In the genomic region with DNA sequence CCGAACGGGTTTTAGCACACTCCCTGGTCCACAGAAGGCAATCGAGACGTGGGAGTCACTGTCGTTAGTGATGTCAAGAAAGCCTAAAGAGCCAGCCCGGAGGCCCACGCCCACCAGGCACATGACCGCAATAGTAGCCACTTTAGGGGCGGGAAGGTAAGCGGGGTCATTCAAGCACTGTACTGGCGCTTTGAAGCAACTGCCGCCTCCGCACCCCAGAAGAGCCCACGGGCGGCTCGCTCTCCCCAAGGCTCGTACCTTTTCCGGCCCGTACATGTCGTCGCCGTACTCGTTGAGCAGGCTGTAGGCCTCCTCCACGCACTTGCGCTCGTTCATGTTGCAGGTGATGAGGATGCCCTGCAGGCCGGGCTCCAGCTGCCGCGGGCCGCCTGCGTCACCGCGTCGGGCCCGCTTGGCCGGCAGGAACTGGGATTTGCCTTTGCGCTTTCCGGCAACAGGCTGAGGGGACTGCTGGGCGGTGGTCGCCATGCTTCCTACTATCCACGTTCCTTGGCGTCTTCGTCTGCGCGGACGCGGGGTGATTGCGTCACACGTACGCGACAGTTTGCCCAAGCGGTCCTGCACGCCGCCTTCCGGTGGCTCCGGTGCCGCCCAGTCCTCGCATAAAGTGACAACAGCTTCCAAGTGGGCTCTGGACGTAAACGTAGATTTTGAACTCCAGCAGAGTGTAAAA, we compare ENCODE assay signal across 8 mouse cellular contexts. TPM values are rescaled to one million over a fixed set of nuclear protein-coding genes. Genes with fewer than 3 reads are reported as not detected.
A peak's percentile ranks its signal among the peaks of the same experiment; 100 is the strongest.
DNase-seq lines count a peak whose midpoint lies in the region; ATAC-seq and TF ChIP-seq lines count a peak whose summit lies in the region.

A gene (minus strand): TSS at position 546 of the 694 bp plus-strand sequence.

- peak within 1 kb of the TSS; percentile 59 for H3K27ac ChIP-seq in cortical plate, adult 2 months (ENCODE audit: insufficient read depth, low read length)

- TF ChIP-seq CTCF in cortical plate, adult 2 months (IDR thresholded peaks at IDR 0.05; ENCODE audit: extremely low read depth, insufficient read depth, low read length) = peak; percentile 42; the same call in 1 of the 2 replicates

- no peaks in the 10 kb centered on the region for H3K27me3 ChIP-seq in megakaryocyte, embryonic 14.5 days (replicated peaks)

- H3K36me3 ChIP-seq in megakaryocyte, embryonic 14.5 days (replicated peaks; ENCODE audit: low read length) = peaks cover 38% of the 10 kb centered on the region

- TF ChIP-seq POLR2A in cortical plate, adult 2 months (IDR thresholded peaks at IDR 0.05; ENCODE audit: extremely low read depth, insufficient read depth, low read length) = peak; percentile 77

- peak within 1 kb of the TSS; percentile 91 for H3K4me3 ChIP-seq in cortical plate, adult 2 months (ENCODE audit: insufficient read depth, low read length)
- H3K4me3 ChIP-seq in megakaryocyte, embryonic 14.5 days (replicated peaks) = peak within 1 kb of the TSS; percentile 100

- ATAC-seq in activated CD4-positive, CD25-positive, alpha-beta regulatory T cell, adult 4 months = peak; percentile 91

- DNase-seq in gastrocnemius, adult 8-10 months (ENCODE audit: low spot score in 2 of 2) = peak; percentile 79 to 83
- DNase-seq in hindlimb bud, embryonic 11.5 days (ENCODE audit: extremely low spot score, low read depth, low spot score) = peak; percentile 86
- DNase-seq in left cerebral cortex, adult 8-10 months (ENCODE audit: low spot score in 2 of 2) = peak; percentile 89 to 96
- DNase-seq in right cerebral cortex, postnatal 10 days (ENCODE audit: low spot score in 2 of 2) = peak; percentile 97 to 98
- peak; percentile 94 for DNase-seq in urinary bladder, postnatal 25 days (ENCODE audit: low spot score)

- no peaks in the 10 kb centered on the region; the same call in 1 of the 2 replicates for H3K4me1 ChIP-seq in cortical plate, adult 2 months (ENCODE audit: control insufficient read depth, insufficient read depth, low read length)
- H3K4me1 ChIP-seq in megakaryocyte, embryonic 14.5 days = peaks cover 16% of the 10 kb centered on the region

- H3K9me3 ChIP-seq in megakaryocyte, embryonic 14.5 days = no peaks in the 10 kb centered on the region

RNA-seq across cellular contexts. Expression of the gene that starts here (rescaled TPM):
- 10 to 100 TPM; 46.6 to 48.6 TPM for polyA plus RNA-seq in activated CD4-positive, CD25-positive, alpha-beta regulatory T cell, adult 4 months (2017; shearing (Covaris generic))
- polyA plus RNA-seq in cortical plate, adult 2 months (2012; rRNA removed) = 33.2 and 33.5 TPM in 2 replicates
- 10 to 100 TPM; 16.1 to 22.1 (median 19.4) TPM for total RNA-seq in gastrocnemius, adult 8-10 months (2022)
- 10 to 100 TPM; 43.2 to 49.2 (median 48.2) TPM for total RNA-seq in left cerebral cortex, adult 8-10 months (2022)
- polyA plus RNA-seq in megakaryocyte, embryonic 14.5 days (2012; ENCODE audit: insufficient read depth, low replicate concordance) = 12.1 and 14.0 TPM in 2 replicates

Comparison
In these comparisons a context has a peak if more than half of its experiments do, and no peak if none do; other contexts are left out.
1. Peak in every context shown above with its lines: DNase-seq, ATAC-seq, H3K4me3 ChIP-seq and H3K27ac ChIP-seq.